ENCODE assay signal across 13 mouse cellular contexts in the genomic region with DNA sequence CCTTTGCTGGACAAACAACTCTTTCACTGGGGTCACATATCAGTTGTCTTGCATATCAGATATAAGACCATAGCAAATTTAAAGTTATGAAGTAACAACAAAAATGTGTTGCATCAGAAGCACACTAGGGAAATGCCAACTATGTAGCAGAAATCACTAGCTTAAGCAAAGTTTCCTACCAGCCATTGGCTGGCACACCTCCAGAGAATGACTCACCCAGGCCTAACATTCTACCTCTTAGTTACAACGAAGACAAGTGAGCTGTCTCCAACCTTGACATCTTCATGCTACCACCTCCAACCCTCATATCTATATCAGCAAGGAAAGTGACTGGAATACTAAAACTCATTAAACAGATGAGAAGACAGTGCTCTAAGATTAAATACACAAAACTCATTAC. TPM values are rescaled to one million over a fixed set of nuclear protein-coding genes. Genes with fewer than 3 reads are reported as not detected.
A peak's percentile ranks its signal among the peaks of the same experiment; 100 is the strongest.
DNase-seq lines count a peak whose midpoint lies in the region; ATAC-seq and TF ChIP-seq lines count a peak whose summit lies in the region.
"Had no signal": no experiment of that assay in that cellular context is flagged by ENCODE, and none has a peak within 500 bp of the region (broad histone marks: within the 10 kb centered on the region; RNA-seq: fewer than 3 reads in every experiment).

No protein-coding gene starts in this region.

- H3K27me3 ChIP-seq in lung, embryonic 14.5 days (ENCODE audit: insufficient read depth, low read length) = no peaks in the 10 kb centered on the region
- H3K27me3 ChIP-seq: limb, embryonic 15.5 days; stomach, embryonic 15.5 days had no signal

- no peaks in the 10 kb centered on the region for H3K36me3 ChIP-seq in lung, embryonic 14.5 days (ENCODE audit: insufficient read depth)
- H3K36me3 ChIP-seq: limb, embryonic 15.5 days; stomach, embryonic 15.5 days had no signal

- H3K4me1 ChIP-seq in lung, embryonic 14.5 days (ENCODE audit: insufficient read depth) = no peaks in the 10 kb centered on the region
- no peaks in the 10 kb centered on the region; the same call in 1 of the 2 replicates for H3K4me1 ChIP-seq in lung, adult 2 months (ENCODE audit: control insufficient read depth, insufficient read depth, low read length)
- H3K4me1 ChIP-seq: limb, embryonic 15.5 days; stomach, embryonic 15.5 days had no signal

- intact Hi-C loops in gastrocnemius, adult 2 months (cut with DNase I) = loop anchor here (5.0 kb wide), 1 partner anchor 64 kb away; no protein-coding TSS in a partner anchor

- no peak overlapping the region for H3K4me3 ChIP-seq in gastrocnemius, adult 2 months
- H3K4me3 ChIP-seq in lung, embryonic 14.5 days (ENCODE audit: low read depth, low read length) = no peak overlapping the region
- H3K4me3 ChIP-seq in lung, adult 2 months (replicated peaks; ENCODE audit: extremely low read depth, low read depth, low read length) = no peak overlapping the region
- H3K4me3 ChIP-seq: limb, embryonic 15.5 days; stomach, embryonic 15.5 days had no signal

- ATAC-seq in lung, embryonic 14.5 days (ENCODE audit: insufficient read depth) = peak; percentile 63; the same call in 1 of the 2 replicates
- ATAC-seq in megakaryocyte, adult 5-6 weeks (ENCODE audit: poor library complexity, severe bottlenecking) = peak; percentile 83
- ATAC-seq in monocyte, adult 5-6 weeks (replicated peaks; ENCODE audit: insufficient number of reproducible peaks, low FRiP score, low TSS enrichment, poor library complexity, severe bottlenecking) = no peak

- peak; percentile 26 for DNase-seq in gastrocnemius, adult 2 months
- DNase-seq in gastrocnemius, postnatal 10 days = no peak
- DNase-seq in lung, embryonic 14.5 days = peak; percentile 76
- DNase-seq in lung, adult 2 months = no peak
- DNase-seq in adrenal gland, postnatal 25 days = peak; percentile 93
- no peak for DNase-seq in right cerebral cortex, postnatal 4 days
- DNase-seq: heart, postnatal 36 days; kidney, adult 2 months; right cerebral cortex, adult 18-20 months had no signal

- no peak overlapping the region for H3K4me2 ChIP-seq in lung, embryonic 14.5 days
- H3K4me2 ChIP-seq: limb, embryonic 15.5 days; stomach, embryonic 15.5 days had no signal

- H3K27ac ChIP-seq in gastrocnemius, adult 2 months = no peak overlapping the region
- no peak overlapping the region for H3K27ac ChIP-seq in lung, embryonic 14.5 days (ENCODE audit: low read depth)
- H3K27ac ChIP-seq: limb, embryonic 15.5 days; stomach, embryonic 15.5 days had no signal

- WGBS in lung, embryonic 14.5 days = 16% methylated on average over 1 of the region's 1 CpGs
- 8% methylated on average over 1 of the region's 1 CpGs for WGBS in lung, adult 2 months

- H3K9ac ChIP-seq in lung, embryonic 14.5 days = no peak overlapping the region
- H3K9ac ChIP-seq: limb, embryonic 15.5 days; stomach, embryonic 15.5 days had no signal

- TF ChIP-seq CTCF in gastrocnemius, adult 2 months (IDR thresholded peaks at IDR 0.05) = no peak
- no peak for TF ChIP-seq CTCF in lung, embryonic 14.5 days (IDR thresholded peaks at IDR 0.05; ENCODE audit: low read depth)
- no peak for TF ChIP-seq CTCF in lung, adult 2 months (IDR thresholded peaks at IDR 0.05; ENCODE audit: insufficient read depth, low read length)

- no peaks in the 10 kb centered on the region for H3K9me3 ChIP-seq in lung, embryonic 14.5 days (ENCODE audit: low read depth, low read length)
- H3K9me3 ChIP-seq: limb, embryonic 15.5 days; stomach, embryonic 15.5 days had no signal

- no peak for TF ChIP-seq POLR2A in lung, adult 2 months (IDR thresholded peaks at IDR 0.05; ENCODE audit: borderline replicate concordance, extremely low read depth, low read depth, low read length)

RNA-seq across cellular contexts. Expression of a gene that starts 9.6 kb away (rescaled TPM):
- total RNA-seq in gastrocnemius, adult 2 months (2021) = under 1 TPM; 0.05 to 0.06 TPM
- total RNA-seq in gastrocnemius, postnatal 10 days (2021) = under 1 TPM in 1 of 2 experiments, not detected in 1; 0.05 TPM
- polyA plus RNA-seq in lung, embryonic 14.5 days (2014; fragmentation: Nextera tagmentation; extraction: Ambion mirVana) = 0.19 and 0.25 TPM in 2 replicates
- 0.03 and 0.06 TPM in 2 replicates for polyA plus RNA-seq in lung, adult 2 months (2012; rRNA removed)
- 0.21 and 0.33 TPM in 2 replicates for total RNA-seq in adrenal gland, postnatal 25 days (2021)
- total RNA-seq in megakaryocyte, adult 5-6 weeks (2015) = not detected in 2 replicates
- total RNA-seq in megakaryocyte, adult 5-6 weeks (2017) = 0.04 and 0.08 TPM in 2 replicates
- total RNA-seq in monocyte, adult 5-6 weeks (2017) = not detected in 3 replicates

Comparison
In these comparisons a context has a peak if more than half of its experiments do, and no peak if none do; other contexts are left out.
1. DNase-seq: peak in gastrocnemius, adult 2 months (single experiment), lung, embryonic 14.5 days (single experiment) and adrenal gland, postnatal 25 days (single experiment); none in gastrocnemius, postnatal 10 days (single experiment), lung, adult 2 months (single experiment) and right cerebral cortex, postnatal 4 days (single experiment).